Mouse (Mus musculus): ENCODE results near the gene Dmrtb1.

The Dmrtb1 gene

GRCm38 (mm10) chr4:107680311-107681098 lies 3.5 kb downstream of the Dmrtb1 start:
- no peak for DNase-seq (ENCODE audit: low spot score)

- DNase-seq (ENCODE audit: low spot score), result no peak
These were observed 8.4 kb downstream of the Dmrtb1 start for GRCm38 (mm10) chr4:107675645-107676044.

- DNase-seq (ENCODE audit: low spot score), result no peak
These were observed 9.7 kb downstream of the Dmrtb1 start for GRCm38 (mm10) chr4:107674322-107674644.

GRCm38 (mm10) chr4:107673638-107674321 lies 10.2 kb downstream of the Dmrtb1 start:
- DNase-seq (ENCODE audit: low spot score), result peak; percentile 62

- no peak for DNase-seq (ENCODE audit: low spot score)
These were observed 13.3 kb downstream of the Dmrtb1 start for GRCm38 (mm10) chr4:107670731-107671130.

- no peak for DNase-seq (ENCODE audit: low spot score)
These were observed 15.5 kb downstream of the Dmrtb1 start for GRCm38 (mm10) chr4:107668514-107668913.

GRCm38 (mm10) chr4:107660649-107661048 lies 23.4 kb downstream of the Dmrtb1 start:
- no peak for DNase-seq (ENCODE audit: low spot score)

- DNase-seq (ENCODE audit: low spot score), result no peak
These were observed 30.8 kb downstream of the Dmrtb1 start for GRCm38 (mm10) chr4:107653280-107653643.

- peak; percentile 62 for DNase-seq (ENCODE audit: low spot score)
These were observed 31.3 kb downstream of the Dmrtb1 start for GRCm38 (mm10) chr4:107652598-107653279.

- DNase-seq (ENCODE audit: low spot score), result no peak
These were observed 33.0 kb downstream of the Dmrtb1 start for GRCm38 (mm10) chr4:107651021-107651496.

- no peak for DNase-seq (ENCODE audit: low spot score)
These were observed 35.0 kb downstream of the Dmrtb1 start for GRCm38 (mm10) chr4:107648959-107649485.

GRCm38 (mm10) chr4:107641624-107642023 lies 42.4 kb downstream of the Dmrtb1 start:
- DNase-seq (ENCODE audit: low spot score), result no peak

- no peak for DNase-seq (ENCODE audit: low spot score)
These were observed 45.7 kb downstream of the Dmrtb1 start for GRCm38 (mm10) chr4:107638303-107638702.

- DNase-seq (ENCODE audit: low spot score), result no peak
These were observed 46.4 kb downstream of the Dmrtb1 start for GRCm38 (mm10) chr4:107637670-107638069.

- DNase-seq (ENCODE audit: low spot score), result no peak
These were observed 47.9 kb downstream of the Dmrtb1 start for GRCm38 (mm10) chr4:107636099-107636498.

- no peak for DNase-seq (ENCODE audit: low spot score)
These were observed 49.4 kb downstream of the Dmrtb1 start for GRCm38 (mm10) chr4:107634631-107635030.

GRCm38 (mm10) chr4:107628921-107629411 lies 55.1 kb downstream of the Dmrtb1 start:
- no peak for DNase-seq (ENCODE audit: low spot score)

- no peak for DNase-seq (ENCODE audit: low spot score)
These were observed 55.8 kb downstream of the Dmrtb1 start for GRCm38 (mm10) chr4:107628226-107628625.

Data from ovary, postnatal 10 days (tissue).